Mouse (Mus musculus) liver, postnatal 0 days (tissue): Measurements from ENCODE around the gene Tyrobp.

Experiments used
- CTCF ChIP-seq: sonication (generic); IDR thresholded peaks from 2 replicates; pipeline ENCODE4 v1.5.1; 2016; ENCODE audit warnings: antibody characterized with exemption, low read depth
- EP300 ChIP-seq: IDR thresholded peaks from 2 replicates; pipeline ENCODE4 v1.6.1; 2016; ENCODE audit warnings: antibody characterized with exemption, low read depth, mild to moderate bottlenecking

GRCm38 (mm10) chr7:30380061-30380460 lies 33.5 kb upstream of the Tyrobp start:
- TF ChIP-seq CTCF: no peak
- TF ChIP-seq EP300: no peak
